Mouse (Mus musculus) G1E (cell line): ENCODE results near the gene Cnnm3. TPM values are rescaled to one million over a fixed set of nuclear protein-coding genes. Genes with fewer than 3 reads are reported as not detected.

Experiments
- ATAC-seq: 2 replicates; pipeline ENCODE4 v1.8.0; 2016; ENCODE audit warnings: mild to moderate bottlenecking; ENCODE audit not compliant: insufficient number of reproducible peaks, poor library complexity, low FRiP score, severe bottlenecking; ENCODE audit errors: extremely low read depth
- DNase-seq: peaks from one replicate; pipeline ENCODE4 v3.0.0; 2012; ENCODE audit warnings: low spot score
- H3K27me3 ChIP-seq: 2 replicates; pipeline ENCODE4 v1.6.1; 2012; ENCODE audit warnings: mild to moderate bottlenecking, low read length, inconsistent platforms; ENCODE audit not compliant: insufficient read depth
- H3K36me3 ChIP-seq: replicated peaks from 2 replicates; pipeline ENCODE3; 2012; ENCODE audit warnings: mild to moderate bottlenecking, inconsistent platforms
- H3K4me1 ChIP-seq: 2 replicates; pipeline ENCODE4 v1.6.1; 2012; ENCODE audit warnings: low read depth, low read length, inconsistent platforms, mixed read lengths; ENCODE audit not compliant: insufficient read depth
- H3K4me3 ChIP-seq: 2 replicates; pipeline ENCODE4 v1.5.1; 2012; ENCODE audit warnings: low read depth, mild to moderate bottlenecking, inconsistent platforms, low read length, moderate library complexity, mixed read lengths
- H3K9me3 ChIP-seq: replicated peaks from 2 replicates; pipeline ENCODE4 v1.6.1; 2012; ENCODE audit warnings: inconsistent platforms
- CTCF ChIP-seq: IDR thresholded peaks from 2 replicates; pipeline ENCODE4 v1.5.1; 2012; ENCODE audit warnings: low read depth, low read length, inconsistent platforms, mixed read lengths
- GATA1 ChIP-seq: IDR thresholded peaks from 2 replicates; pipeline ENCODE4 v1.6.1; 2012; ENCODE audit warnings: borderline replicate concordance, low read length, inconsistent platforms, mixed read lengths
- GATA2 ChIP-seq: IDR thresholded peaks from 2 replicates; pipeline ENCODE4 v1.6.1; 2012; ENCODE audit warnings: low read depth, low read length, inconsistent platforms, borderline replicate concordance
- POLR2AphosphoS5 ChIP-seq: IDR thresholded peaks from 2 replicates; pipeline ENCODE4 v1.6.1; 2012; ENCODE audit warnings: low read depth, low read length, inconsistent platforms; ENCODE audit not compliant: insufficient replicate concordance
- TAL1 ChIP-seq: conservative IDR thresholded peaks from 2 replicates; pipeline ENCODE4 v1.6.1; 2012; ENCODE audit warnings: low read depth, low read length, inconsistent platforms, mixed read lengths
- polyA plus RNA-seq: library from polyadenylated mRNA; stranded (reverse); fragments of >175 nt; gene quantifications from 2 replicates; pipeline ENCODE4 v1.2.3, GENCODE M21; 2012
- total RNA-seq, 2 experiments: library from RNA; stranded (forward) in 1 of 2; stranded (reverse) in 1 of 2; fragments of 200-1000 nt in 1 of 2; fragments of >200 nt in 1 of 2; fragmentation: Nextera tagmentation in 1 of 2; gene quantifications; 2 replicates each; pipeline ENCODE4 v1.2.3; 2014 to 2017

The Cnnm3 gene
- total and polyA plus RNA-seq, 3 experiments: 7.5 to 39.0 (median 28.2) TPM

DNA sequence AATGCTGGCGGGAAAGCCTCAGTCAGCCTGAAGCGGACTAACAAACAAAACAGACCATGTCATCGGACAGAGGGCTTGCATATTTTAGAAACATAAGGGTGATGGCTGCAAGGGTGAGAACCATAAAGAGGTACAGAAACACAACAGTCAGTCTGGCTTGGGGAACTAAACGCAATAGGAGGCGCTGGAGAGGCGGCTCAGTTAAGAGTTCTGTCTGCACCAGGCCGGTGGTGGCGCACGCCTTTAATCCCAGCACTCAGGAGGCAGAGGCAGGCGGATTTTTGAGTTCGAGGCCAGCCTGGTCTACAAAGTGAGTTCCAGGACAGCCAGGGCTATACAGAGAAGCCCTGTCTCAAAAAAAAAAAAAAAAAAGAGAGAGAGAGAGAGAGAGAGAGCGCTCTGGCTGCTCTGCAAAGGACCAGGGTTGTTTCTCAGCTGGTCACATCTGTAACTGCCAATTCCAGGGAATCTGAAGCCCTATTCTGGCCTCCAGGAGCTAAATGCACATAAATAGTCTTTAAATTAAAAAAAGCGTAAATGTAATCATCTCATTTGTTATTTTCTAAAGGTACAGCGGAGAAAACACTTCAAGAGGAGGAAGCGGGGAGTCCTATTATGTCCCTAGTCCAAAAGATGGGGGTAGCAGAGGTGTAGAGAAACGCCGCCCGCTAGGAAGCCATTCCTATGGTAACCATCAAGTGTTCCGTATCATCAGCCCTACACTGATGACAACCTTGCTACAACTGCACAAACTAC, 34.4 kb downstream of the Cnnm3 start:
- Histone ChIP-seq H3K4me1 (peaks cover 23% of the 10 kb centered on the region), H3K36me3 (peaks cover 42% of the 10 kb centered on the region), H3K27me3 (peaks cover 18% of the 10 kb centered on the region), H3K4me3 (peak overlapping the region; percentile 81), H3K9me3 (no peaks in the 10 kb centered on the region)
- DNase-seq (no peak), ATAC-seq (no peak)
- TF ChIP-seq TAL1: no peak
- no peak for TF ChIP-seq GATA2
- TF ChIP-seq CTCF: no peak
- no peak for TF ChIP-seq GATA1
- no peak for TF ChIP-seq POLR2AphosphoS5

DNA sequence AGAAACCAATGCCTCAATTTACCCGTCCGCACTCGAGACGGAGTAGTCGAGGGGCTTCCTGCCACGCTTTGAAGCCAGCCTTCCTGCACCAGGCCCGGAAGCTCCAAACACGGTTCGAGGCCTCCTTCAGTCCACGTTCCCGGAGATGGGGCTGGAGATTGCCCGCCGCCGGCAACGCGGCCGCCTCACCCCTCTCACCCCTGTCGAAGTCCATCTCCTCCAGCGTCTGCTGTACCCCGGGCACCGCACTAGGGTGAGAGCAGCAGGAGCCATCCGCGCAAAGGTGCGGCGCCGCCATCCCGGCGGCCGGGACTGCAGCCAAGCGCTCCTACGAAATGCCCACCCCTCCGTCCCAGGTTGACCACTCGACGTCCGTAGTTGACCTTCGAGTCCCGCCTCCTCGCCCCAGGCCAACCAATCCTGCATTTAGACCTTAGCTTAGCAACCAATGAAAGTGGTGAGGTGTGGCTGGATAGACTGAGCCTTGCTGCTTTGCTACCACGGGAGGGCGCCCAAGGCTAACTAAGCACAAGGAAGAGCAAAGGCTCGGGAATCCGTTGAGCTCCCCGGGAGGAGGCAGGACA, 35.3 kb downstream of the Cnnm3 start, which contains the start of gene Ankrd39:
Gene Ankrd39 (minus strand): TSS at position 558 of the 584 bp plus-strand sequence.
- peak; percentile 99 for ATAC-seq
- TF ChIP-seq CTCF: peak; percentile 89
- TF ChIP-seq GATA1: no peak
- Histone ChIP-seq H3K4me1 (peaks cover 23% of the 10 kb centered on the region), H3K36me3 (peaks cover 33% of the 10 kb centered on the region), H3K9me3 (no peaks in the 10 kb centered on the region), H3K27me3 (peaks cover 26% of the 10 kb centered on the region), H3K4me3 (peak within 1 kb of the TSS; percentile 81)
- DNase-seq: peak; percentile 100

DNA sequence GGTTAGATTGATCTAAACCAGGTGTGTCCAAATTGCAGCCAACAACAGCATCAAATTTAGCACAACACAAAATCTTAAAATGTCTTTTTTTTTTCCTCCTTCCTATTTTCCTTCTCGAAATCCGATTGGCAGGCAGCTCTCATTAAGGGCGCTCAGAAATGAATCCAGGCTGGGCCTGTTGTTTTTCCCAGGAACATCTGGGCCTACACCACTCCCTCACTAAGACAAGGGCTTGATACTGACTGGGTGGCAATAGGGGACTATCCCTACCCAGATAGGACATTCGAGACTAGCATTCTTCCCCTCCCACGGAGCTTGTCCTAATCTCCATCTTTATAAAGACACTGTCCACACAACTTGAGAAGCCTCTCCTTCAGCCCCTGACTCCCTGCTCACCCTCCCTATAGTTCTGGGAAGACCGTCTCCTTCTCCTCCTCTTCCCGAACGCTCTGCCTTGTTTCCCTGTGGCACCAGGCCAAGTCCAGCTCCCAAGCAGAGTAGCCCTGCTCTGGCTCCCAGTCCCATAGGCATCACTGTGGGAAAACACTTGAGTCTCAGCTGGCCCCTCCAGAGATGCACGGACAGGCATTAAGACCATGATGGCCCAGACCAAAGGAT, 36.4 kb downstream of the Cnnm3 start:
- peaks cover 22% of the 10 kb centered on the region for H3K36me3 ChIP-seq
- H3K4me1 ChIP-seq: peaks cover 23% of the 10 kb centered on the region
- H3K4me3 ChIP-seq: no peak overlapping the region
- no peak for ATAC-seq
- no peaks in the 10 kb centered on the region for H3K9me3 ChIP-seq
- no peak for DNase-seq
- TF ChIP-seq TAL1 (no peak), GATA2 (no peak), POLR2AphosphoS5 (no peak), GATA1 (no peak), CTCF (no peak)
- peaks cover 37% of the 10 kb centered on the region for H3K27me3 ChIP-seq

DNA sequence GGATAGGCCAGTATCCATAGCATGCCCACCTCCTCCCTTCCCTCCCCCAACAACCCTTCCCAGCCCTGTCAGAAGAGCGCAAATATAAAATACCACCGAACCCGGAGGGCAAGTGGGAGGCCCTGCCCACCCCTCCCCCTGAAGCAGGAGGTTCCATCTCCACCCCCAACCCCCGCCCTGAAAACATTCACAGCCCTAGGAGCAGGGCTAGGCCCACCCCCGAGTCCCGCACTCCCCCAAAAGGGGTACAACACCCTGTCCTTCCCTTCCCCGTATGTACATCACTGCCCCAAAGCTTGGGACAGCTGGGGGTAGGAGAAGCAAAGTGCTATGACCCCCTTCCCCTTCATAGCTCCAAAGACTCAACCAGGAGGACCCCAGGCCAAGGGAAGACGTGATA, 37.1 kb downstream of the Cnnm3 start:
- ATAC-seq: no peak
- H3K27me3 ChIP-seq: peaks cover 43% of the 10 kb centered on the region
- no peak for DNase-seq
- peaks cover 23% of the 10 kb centered on the region for H3K4me1 ChIP-seq
- no peaks in the 10 kb centered on the region for H3K9me3 ChIP-seq
- no peak overlapping the region for H3K4me3 ChIP-seq
- TF ChIP-seq TAL1: no peak
- no peak for TF ChIP-seq GATA1
- no peak for TF ChIP-seq GATA2
- TF ChIP-seq CTCF: no peak
- no peak for TF ChIP-seq POLR2AphosphoS5
- peaks cover 15% of the 10 kb centered on the region for H3K36me3 ChIP-seq

DNA sequence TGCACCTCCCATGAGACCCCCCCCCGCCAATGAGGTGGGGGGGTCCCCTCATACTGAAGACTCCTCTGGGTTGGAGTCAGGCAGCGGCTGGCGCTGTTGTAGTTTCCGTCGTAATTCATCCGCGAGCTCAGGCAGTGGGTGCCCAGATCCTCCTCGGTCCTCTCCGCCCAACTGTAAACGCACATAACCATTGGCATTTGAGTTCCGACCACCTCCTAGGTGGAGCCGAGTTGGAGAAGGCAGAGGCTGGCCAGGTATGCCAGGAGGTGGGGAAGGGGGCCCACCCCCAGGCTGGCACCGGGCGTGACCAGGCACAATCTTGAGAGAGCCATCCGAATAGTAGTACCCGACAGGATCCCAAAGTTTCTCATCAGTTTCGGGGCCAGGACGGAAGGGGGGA, 37.8 kb downstream of the Cnnm3 start:
- no peak for ATAC-seq
- no peaks in the 10 kb centered on the region for H3K9me3 ChIP-seq
- H3K36me3 ChIP-seq: peaks cover 9% of the 10 kb centered on the region
- TF ChIP-seq GATA1: no peak
- TF ChIP-seq CTCF: no peak
- no peak for TF ChIP-seq TAL1
- no peak for TF ChIP-seq GATA2
- no peak for TF ChIP-seq POLR2AphosphoS5
- peaks cover 50% of the 10 kb centered on the region for H3K27me3 ChIP-seq
- peaks cover 21% of the 10 kb centered on the region for H3K4me1 ChIP-seq
- H3K4me3 ChIP-seq: no peak overlapping the region
- DNase-seq: no peak

- no peak for TF ChIP-seq GATA1
- TF ChIP-seq TAL1: no peak
- no peak for TF ChIP-seq GATA2
- TF ChIP-seq CTCF: no peak
- no peak for TF ChIP-seq POLR2AphosphoS5
- Histone ChIP-seq H3K4me3 (no peak overlapping the region), H3K36me3 (peaks cover 5% of the 10 kb centered on the region), H3K27me3 (peaks cover 58% of the 10 kb centered on the region), H3K9me3 (no peaks in the 10 kb centered on the region), H3K4me1 (peaks cover 19% of the 10 kb centered on the region)
- DNase-seq: no peak
- no peak for ATAC-seq
Measured at GRCm38 (mm10) chr1:36550075-36550863, 38.6 kb downstream of the Cnnm3 start.
